Mouse (Mus musculus): ENCODE results near the gene Ubap1l. TPM values are rescaled to one million over a fixed set of nuclear protein-coding genes. Genes with fewer than 3 reads are reported as not detected.

The Ubap1l gene
- total and polyA plus RNA-seq, 2 experiments from 2014 or later = 2.2 to 10.1 TPM

DNA sequence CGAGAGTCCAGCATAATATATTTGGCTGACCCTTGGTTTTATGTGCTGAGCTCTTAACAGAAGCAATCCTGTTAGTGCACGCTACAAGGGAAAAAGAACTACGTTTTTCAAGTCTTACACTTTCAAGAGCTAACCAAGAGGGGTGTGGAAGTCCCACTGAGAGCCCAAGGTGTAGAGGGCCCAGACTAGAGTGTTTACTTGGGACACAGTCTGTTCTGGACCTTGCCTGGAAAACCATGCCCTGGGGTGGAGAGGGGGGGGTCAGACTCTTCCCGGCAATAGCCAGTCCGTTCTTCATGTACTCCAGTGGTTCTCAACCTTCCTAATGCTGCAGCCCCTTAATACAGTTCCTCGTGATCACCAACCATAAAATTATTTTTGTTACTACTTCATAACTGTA is 39.1 kb downstream of the Ubap1l start:
- DNase-seq (ENCODE audit: low spot score) = no peak
- Histone ChIP-seq H3K9me3 (ENCODE audit: low read length) (no peaks in the 10 kb centered on the region), H3K4me3 (ENCODE audit: low read depth, low read length) (no peak overlapping the region), H3K36me3 (ENCODE audit: insufficient read depth, low read length) (no peaks in the 10 kb centered on the region), H3K9ac (replicated peaks; ENCODE audit: low read length, poor library complexity, severe bottlenecking) (no peak overlapping the region), H3K27ac (ENCODE audit: low read depth, low read length) (no peak overlapping the region), H3K4me1 (ENCODE audit: insufficient read depth, low read length) (no peaks in the 10 kb centered on the region), H3K4me2 (ENCODE audit: low read depth, low read length, poor library complexity, severe bottlenecking) (no peak overlapping the region), H3K27me3 (ENCODE audit: insufficient read depth, low read length) (no peaks in the 10 kb centered on the region)
- no peak for TF ChIP-seq CTCF (IDR thresholded peaks at IDR 0.05)
- 82% methylated on average over 6 of the region's 6 CpGs for WGBS
- no peak for ATAC-seq (ENCODE audit: low FRiP score)

DNA sequence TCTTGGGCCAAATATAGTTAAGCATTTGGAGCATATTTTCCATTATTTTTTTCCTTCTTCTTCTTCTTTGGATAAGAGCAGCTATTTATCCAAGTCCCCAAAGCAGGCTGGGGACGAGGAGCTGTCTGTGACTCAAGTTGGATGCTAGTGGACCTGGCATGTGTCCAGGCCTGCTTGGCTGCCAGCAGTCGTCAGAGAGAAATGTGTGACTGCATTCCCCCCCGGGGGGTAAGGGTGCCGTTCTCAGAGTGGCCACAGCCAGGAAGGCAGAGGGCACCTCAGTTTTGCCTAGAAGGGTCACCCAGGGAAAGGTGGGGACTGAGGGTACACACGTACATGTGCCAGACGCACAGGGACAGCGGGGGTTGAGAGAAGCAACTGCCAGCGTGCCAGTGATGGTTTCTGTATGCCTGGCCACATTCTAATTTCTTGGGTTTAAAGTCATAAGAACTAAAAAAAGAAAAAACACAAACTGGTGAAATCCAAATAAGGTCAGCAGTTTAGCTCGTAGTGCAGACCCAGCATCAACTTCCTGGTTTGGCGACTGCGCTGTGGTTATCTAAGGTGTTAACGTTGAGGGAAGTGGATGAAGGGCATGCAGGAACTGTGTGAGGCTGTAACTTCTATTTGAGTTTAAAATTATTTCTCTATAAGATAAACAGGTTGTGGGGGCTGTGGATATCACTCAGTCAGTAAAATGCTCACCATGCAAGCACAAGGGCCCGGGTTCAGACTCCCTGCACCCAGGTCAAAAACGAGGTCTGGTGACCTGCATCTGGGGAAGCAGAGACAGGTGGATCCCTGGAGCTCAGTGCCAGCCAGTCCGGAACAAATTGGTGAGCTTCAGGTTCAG is 43.7 kb downstream of the Ubap1l start:
- no peaks in the 10 kb centered on the region for H3K36me3 ChIP-seq (ENCODE audit: insufficient read depth, low read length)
- H3K4me3 ChIP-seq (ENCODE audit: low read depth, low read length) = no peak overlapping the region
- DNase-seq (ENCODE audit: low spot score) (peak; percentile 71), ATAC-seq (ENCODE audit: low FRiP score) (no peak)
- no peak overlapping the region for H3K4me2 ChIP-seq (ENCODE audit: low read depth, low read length, poor library complexity, severe bottlenecking)
- H3K27ac ChIP-seq (ENCODE audit: low read depth, low read length) = no peak overlapping the region
- H3K4me1 ChIP-seq (ENCODE audit: insufficient read depth, low read length) = no peaks in the 10 kb centered on the region
- H3K27me3 ChIP-seq (ENCODE audit: insufficient read depth, low read length) = no peaks in the 10 kb centered on the region
- H3K9me3 ChIP-seq (ENCODE audit: low read length) = no peaks in the 10 kb centered on the region
- WGBS = 72% methylated on average over 15 of the region's 15 CpGs
- TF ChIP-seq CTCF (IDR thresholded peaks at IDR 0.05) = no peak
- no peak overlapping the region for H3K9ac ChIP-seq (replicated peaks; ENCODE audit: low read length, poor library complexity, severe bottlenecking)

DNA sequence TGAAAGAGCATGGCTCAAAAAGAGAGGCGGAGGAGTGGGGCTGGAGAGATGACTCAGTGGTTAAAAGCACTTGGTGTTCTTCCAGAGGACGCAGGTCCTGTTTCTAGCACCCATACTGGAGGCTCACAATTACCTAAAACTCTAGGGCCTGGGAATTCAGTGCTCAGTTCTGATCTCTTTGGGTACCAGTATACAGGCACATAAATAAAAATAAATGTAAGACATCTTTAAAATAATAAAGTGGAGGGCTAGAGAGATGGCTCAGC is 44.3 kb downstream of the Ubap1l start:
- no peaks in the 10 kb centered on the region for H3K36me3 ChIP-seq (ENCODE audit: insufficient read depth, low read length)
- no peak overlapping the region for H3K4me2 ChIP-seq (ENCODE audit: low read depth, low read length, poor library complexity, severe bottlenecking)
- no peak overlapping the region for H3K9ac ChIP-seq (replicated peaks; ENCODE audit: low read length, poor library complexity, severe bottlenecking)
- no peak overlapping the region for H3K27ac ChIP-seq (ENCODE audit: low read depth, low read length)
- no peaks in the 10 kb centered on the region for H3K4me1 ChIP-seq (ENCODE audit: insufficient read depth, low read length)
- DNase-seq (ENCODE audit: low spot score) = no peak
- no peak for ATAC-seq (ENCODE audit: low FRiP score)
- 68% methylated on average over 2 of the region's 2 CpGs for WGBS
- no peak overlapping the region for H3K4me3 ChIP-seq (ENCODE audit: low read depth, low read length)
- H3K27me3 ChIP-seq (ENCODE audit: insufficient read depth, low read length) = no peaks in the 10 kb centered on the region
- no peak for TF ChIP-seq CTCF (IDR thresholded peaks at IDR 0.05)
- no peaks in the 10 kb centered on the region for H3K9me3 ChIP-seq (ENCODE audit: low read length)

DNA sequence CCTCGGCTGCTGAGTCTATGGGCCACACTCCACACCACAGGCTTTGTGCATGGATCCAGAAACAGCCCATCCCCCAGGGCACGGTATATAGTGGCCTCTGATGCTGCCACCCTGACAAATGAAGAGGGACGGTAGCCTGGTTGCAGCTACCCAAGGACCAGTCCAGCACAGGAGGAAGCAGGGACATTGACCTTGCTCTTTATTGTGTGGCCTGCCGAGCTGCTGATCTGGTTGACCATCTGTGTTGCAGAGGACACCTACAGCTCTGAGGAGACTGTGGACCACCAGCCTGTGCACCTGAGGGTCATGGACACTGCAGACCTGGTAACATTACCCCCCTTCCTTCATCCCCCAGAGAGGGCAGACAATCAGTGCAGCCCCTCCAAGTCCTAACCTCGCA is 46.5 kb downstream of the Ubap1l start:
- no peak for ATAC-seq (ENCODE audit: low FRiP score)
- no peak overlapping the region for H3K4me3 ChIP-seq (ENCODE audit: low read depth, low read length)
- DNase-seq (ENCODE audit: low spot score) = no peak
- H3K36me3 ChIP-seq (ENCODE audit: insufficient read depth, low read length) = no peaks in the 10 kb centered on the region
- H3K4me2 ChIP-seq (ENCODE audit: low read depth, low read length, poor library complexity, severe bottlenecking) = no peak overlapping the region
- no peak for TF ChIP-seq CTCF (IDR thresholded peaks at IDR 0.05)
- no peak overlapping the region for H3K9ac ChIP-seq (replicated peaks; ENCODE audit: low read length, poor library complexity, severe bottlenecking)
- WGBS = 78% methylated on average over 5 of the region's 5 CpGs
- no peaks in the 10 kb centered on the region for H3K4me1 ChIP-seq (ENCODE audit: insufficient read depth, low read length)
- no peak overlapping the region for H3K27ac ChIP-seq (ENCODE audit: low read depth, low read length)
- no peaks in the 10 kb centered on the region for H3K27me3 ChIP-seq (ENCODE audit: insufficient read depth, low read length)
- H3K9me3 ChIP-seq (ENCODE audit: low read length) = no peaks in the 10 kb centered on the region

DNA sequence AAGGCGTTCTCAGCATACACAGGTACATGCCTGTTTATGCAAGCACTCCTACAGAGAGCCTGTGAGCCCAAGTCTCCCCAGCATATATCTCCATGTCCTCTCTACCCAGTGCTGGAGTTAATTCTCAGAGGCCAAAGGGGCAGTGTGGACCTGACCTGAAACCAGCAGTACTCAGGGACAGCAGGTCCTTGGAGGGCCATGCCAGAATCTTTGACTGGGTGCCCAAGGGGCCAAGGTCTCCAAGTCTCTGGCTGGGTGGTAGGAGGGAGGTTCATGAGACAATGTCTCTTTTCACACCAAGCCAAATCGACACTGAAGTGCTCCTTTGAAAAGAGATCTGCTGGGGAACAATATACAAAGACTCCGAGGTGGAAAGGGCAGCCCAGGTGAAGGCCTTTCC is 47.0 kb downstream of the Ubap1l start:
- no peak for ATAC-seq (ENCODE audit: low FRiP score)
- H3K9me3 ChIP-seq (ENCODE audit: low read length) = no peaks in the 10 kb centered on the region
- no peak overlapping the region for H3K4me3 ChIP-seq (ENCODE audit: low read depth, low read length)
- H3K4me2 ChIP-seq (ENCODE audit: low read depth, low read length, poor library complexity, severe bottlenecking) = no peak overlapping the region
- no peak overlapping the region for H3K9ac ChIP-seq (replicated peaks; ENCODE audit: low read length, poor library complexity, severe bottlenecking)
- no peak overlapping the region for H3K27ac ChIP-seq (ENCODE audit: low read depth, low read length)
- DNase-seq (ENCODE audit: low spot score) = no peak
- 78% methylated on average over 3 of the region's 3 CpGs for WGBS
- TF ChIP-seq CTCF (IDR thresholded peaks at IDR 0.05) = no peak
- no peaks in the 10 kb centered on the region for H3K27me3 ChIP-seq (ENCODE audit: insufficient read depth, low read length)
- no peaks in the 10 kb centered on the region for H3K36me3 ChIP-seq (ENCODE audit: insufficient read depth, low read length)
- no peaks in the 10 kb centered on the region for H3K4me1 ChIP-seq (ENCODE audit: insufficient read depth, low read length)

DNA sequence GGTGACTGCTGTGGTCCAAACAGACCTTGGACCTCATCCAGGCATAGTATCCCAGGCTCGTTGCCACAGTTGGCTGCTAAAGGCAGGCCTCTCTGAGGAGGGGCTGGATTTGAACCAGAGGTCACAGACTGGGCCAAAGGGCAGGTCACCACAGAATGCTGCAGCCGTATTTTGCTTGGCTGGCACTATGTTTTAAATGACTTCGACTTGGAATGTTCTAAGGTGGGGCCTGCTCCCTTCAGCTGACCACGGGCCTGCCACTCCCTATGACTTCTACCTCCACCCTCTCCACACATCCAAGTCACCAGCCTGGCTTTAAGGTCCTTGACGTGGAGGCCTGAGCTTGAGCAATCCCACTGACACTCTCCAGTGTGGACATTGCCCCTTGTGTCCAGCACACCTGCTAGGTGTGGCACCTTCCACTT is 48.0 kb downstream of the Ubap1l start:
- no peaks in the 10 kb centered on the region for H3K4me1 ChIP-seq (ENCODE audit: insufficient read depth, low read length)
- no peak overlapping the region for H3K4me3 ChIP-seq (ENCODE audit: low read depth, low read length)
- no peak for ATAC-seq (ENCODE audit: low FRiP score)
- TF ChIP-seq CTCF (IDR thresholded peaks at IDR 0.05) = no peak
- H3K36me3 ChIP-seq (ENCODE audit: insufficient read depth, low read length) = no peaks in the 10 kb centered on the region
- no peak overlapping the region for H3K9ac ChIP-seq (replicated peaks; ENCODE audit: low read length, poor library complexity, severe bottlenecking)
- H3K4me2 ChIP-seq (ENCODE audit: low read depth, low read length, poor library complexity, severe bottlenecking) = no peak overlapping the region
- no peak for DNase-seq (ENCODE audit: low spot score)
- H3K27me3 ChIP-seq (ENCODE audit: insufficient read depth, low read length) = no peaks in the 10 kb centered on the region
- H3K27ac ChIP-seq (ENCODE audit: low read depth, low read length) = no peak overlapping the region
- WGBS = 73% methylated on average over 5 of the region's 5 CpGs
- no peaks in the 10 kb centered on the region for H3K9me3 ChIP-seq (ENCODE audit: low read length)
